Mouse (Mus musculus): ENCODE results near the gene Thbd.

The Thbd gene

DNA sequence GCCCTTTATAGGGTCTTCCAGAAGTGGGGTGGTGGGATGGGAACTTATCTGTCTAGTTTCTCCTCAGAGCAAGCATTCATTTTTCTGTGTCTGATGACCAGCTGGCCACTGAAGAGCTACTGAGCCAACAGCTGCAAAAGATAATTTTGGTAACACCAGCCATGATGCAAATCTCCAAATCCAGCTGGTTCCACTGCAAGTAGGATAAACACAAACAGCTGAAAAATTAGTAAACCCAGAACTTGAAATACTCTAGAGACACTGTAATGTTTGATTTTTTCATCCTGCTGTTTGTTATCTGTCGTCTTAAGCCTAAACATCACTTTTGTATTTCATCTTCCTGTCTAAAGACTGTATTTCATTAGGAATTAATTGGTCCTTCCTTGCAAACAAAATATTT, 13.7 kb upstream of the Thbd start:
- no peak for DNase-seq (ENCODE audit: low spot score)

DNA sequence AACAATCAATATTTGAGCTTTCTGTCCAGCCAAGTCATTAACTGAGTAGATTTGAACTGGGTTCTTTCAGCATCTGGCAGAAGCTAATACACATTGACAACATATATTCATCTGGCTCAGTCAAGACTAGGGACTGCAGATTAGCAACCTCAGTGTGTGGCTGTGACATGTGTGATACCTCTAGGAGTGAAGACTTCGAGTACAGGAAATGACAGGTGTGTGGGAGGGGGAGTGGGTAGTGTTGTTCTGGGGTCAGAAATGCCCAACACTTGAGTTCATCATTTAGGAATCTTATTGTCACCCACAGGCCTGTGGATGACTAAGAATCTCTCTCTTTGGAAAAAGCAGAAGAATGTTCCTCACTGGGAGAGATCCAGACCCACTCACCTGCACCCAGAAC, 13.1 kb upstream of the Thbd start:
- no peak for DNase-seq (ENCODE audit: low spot score)

DNA sequence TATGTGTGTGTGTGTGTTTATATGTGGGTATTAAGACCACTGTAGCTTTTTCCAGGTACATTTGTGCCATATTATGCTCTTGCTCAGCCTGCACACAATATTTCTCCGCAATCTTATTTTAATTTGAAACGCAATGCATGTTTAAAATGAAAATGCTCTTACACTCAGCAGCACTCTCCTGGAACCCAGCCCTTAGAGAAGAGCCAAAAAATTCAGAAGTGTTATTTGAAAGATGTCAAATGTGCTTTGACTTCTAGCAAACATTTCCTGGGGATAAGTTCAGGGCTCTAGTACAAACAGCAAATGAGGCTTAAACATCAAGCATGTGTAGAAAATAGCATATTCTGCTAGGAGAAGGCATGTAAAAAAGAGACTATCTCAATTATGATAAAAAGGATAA, 11.8 kb upstream of the Thbd start:
- no peak for DNase-seq (ENCODE audit: low spot score)

DNA sequence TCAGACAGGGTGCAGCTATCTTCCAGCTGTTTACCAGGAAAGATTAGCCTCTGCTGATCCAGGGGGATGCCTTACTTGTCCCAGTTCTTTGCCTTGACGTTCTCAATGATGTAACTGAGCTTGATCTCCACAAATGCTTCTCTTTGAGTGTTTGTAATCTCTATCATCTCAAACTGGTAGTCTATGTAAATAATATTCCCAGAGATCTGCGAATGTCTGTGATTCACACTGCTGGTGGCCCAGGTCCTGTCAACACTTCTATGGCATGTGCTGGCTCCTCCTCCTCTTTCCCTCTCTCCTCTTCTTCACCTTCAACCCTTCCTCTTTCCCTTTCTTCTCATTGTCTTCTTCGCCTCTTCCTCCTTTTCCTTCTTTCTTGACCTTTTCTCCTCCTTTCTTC, 11.2 kb upstream of the Thbd start:
- DNase-seq (ENCODE audit: low spot score): no peak

DNA sequence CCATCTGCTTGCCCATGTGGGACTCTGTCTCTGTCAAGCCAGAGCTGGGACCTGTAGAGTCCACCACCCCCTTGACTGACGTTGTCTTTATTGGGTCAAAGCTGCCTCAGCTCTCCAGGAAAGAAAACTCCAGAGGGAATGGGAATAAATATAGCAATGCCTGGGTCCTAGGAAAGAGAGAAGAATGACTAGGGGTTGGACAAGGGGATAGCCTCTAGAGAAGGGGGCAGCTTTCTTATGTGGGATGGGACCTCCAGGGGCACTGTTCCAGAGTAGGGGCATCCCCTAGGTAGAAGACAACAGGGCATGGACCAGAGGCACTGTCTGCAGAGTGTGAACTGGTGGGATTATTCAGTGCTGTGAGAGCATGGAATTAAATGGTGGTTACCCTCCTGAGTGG, 1.8 kb upstream of the Thbd start:
- DNase-seq (ENCODE audit: low spot score): no peak

DNA sequence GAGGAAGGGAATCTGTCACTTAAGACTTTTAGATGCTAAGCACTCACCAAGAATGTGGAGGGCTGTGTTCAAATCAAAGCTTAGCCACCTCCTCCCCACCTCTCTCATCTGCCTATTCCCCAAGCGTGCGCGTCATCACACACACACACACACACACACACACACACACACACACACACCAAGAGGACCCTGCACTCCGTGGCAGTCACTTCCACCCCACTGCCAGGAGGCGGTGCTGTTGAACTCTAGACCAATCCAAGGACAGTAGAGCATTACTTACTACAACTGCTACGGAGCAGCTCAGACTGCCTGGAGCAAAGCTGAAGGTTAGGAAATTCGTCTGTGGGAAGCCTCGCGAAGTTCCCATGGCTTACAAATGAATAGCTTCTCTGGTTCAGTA, 1.2 kb upstream of the Thbd start:
- DNase-seq (ENCODE audit: low spot score): peak; percentile 47

DNA sequence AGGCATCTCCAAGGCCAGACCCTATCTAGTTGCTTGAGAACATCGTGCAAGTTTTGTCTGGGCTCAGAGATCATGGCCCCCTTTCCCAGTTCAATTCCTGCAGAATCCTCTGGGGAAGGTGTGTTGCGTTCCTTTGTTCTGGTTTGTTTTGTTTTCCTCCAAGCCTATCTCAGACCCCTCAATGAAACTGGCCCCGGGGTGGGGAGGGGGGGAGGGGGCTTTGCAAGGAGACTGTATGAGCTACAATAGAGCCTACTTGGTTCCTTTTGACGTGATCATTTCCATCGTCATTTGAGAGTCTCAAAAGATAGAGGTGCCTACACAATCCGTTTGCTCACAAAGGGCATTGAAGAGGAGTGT, 753 bp upstream of the Thbd start:
- no peak for DNase-seq (ENCODE audit: low spot score)

DNA sequence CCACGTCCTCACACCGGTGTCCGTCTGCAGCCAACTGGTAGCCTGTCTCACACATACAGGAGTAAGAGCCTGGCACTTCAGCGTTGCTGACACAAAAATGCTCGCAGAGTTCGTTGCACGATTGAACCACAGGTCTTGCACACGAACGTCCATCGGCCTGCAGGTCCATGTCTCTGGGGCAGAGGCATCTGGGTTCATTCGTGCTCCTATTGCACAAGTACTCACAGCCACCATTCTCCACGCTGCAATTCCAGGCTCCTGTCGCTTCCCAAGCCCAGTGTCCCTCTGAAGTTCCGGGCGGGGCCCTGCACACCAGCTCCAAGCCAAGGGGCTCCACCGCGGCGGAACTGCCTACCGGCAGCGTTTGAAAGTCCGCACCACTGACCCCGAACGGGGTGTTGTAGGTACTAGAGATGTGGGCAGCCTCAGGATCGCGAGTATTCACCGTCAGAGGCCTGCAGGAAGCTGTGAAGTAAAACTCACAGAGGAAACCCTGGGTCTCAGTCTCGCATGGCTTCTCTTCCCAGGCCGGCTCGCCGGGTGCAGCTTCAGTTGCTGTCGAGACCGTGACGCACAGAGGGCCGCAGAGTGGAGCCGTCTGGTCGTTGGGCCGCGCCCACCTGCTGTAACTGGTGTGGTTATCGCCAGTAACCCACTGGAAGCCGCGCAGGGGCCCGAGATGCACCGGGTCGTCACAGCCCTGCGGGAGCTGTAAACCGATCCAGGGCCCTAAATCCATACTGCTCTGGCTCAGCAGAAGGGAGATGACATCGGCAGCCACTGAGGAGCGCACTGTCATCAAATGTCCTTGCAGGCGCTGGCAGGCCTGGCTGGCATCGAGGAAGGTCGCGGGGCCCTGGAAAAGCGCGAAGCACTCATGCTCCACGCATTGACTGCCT, 768 bp downstream of the Thbd start:
- no peak for DNase-seq (ENCODE audit: low spot score)

DNA sequence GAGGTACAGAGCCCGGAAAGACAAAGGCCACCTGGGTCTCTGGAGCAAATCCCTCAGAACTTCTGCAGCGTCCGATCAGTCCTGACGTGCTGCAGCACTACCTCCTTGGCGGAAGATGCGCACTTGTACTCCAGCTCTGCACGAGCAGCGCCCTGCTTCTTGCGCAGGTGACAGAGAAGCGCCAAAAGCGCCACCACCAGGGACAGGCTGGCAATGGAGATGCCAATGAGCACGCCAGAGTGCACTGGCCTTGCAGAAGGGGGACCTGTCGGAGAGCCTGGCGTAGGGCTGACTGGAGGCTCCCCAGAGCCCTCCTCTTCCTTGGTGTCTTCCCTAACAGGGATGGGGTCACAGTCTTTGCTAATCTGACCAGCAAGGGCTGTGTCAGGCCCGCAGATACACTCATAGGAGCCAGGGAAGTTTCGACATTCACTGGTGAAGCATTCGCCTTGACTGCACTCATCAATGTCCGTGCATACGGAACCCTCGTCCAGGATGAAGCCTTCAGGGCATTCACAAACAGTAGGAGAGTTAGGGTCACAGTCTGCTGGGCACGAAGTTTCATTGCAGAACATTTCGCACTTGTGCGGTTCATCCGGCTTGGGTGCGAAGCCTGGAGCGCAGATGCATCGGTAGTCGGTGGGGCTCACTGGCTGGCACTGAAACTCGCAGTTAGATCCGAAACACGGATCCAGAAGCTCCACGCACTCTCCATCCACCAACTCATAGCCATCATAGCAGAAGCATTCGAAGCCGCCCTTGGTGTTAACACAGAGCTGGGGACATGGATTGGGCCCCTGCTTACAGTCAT, 1.6 kb downstream of the Thbd start:
- DNase-seq (ENCODE audit: low spot score): no peak

DNA sequence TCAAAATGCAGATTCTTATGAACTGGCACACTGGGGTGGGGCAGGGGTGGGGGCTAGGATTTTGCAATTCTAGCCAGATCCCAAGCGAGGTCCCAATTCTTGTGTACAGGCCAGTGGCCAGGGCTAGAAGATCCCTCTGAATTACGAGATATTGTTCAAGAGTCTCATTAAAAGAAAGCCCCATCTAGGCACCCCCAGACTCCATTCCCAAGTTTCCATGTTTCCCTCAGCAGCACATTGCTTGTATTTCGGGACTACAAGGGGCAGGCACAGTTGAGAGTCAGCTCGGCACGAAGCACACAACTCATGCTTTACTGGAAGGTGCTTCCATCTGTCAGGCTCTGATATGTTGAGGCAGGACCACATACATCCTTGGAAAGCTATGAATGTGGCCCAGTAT, 3.1 kb downstream of the Thbd start:
- no peak for DNase-seq (ENCODE audit: low spot score)

DNA sequence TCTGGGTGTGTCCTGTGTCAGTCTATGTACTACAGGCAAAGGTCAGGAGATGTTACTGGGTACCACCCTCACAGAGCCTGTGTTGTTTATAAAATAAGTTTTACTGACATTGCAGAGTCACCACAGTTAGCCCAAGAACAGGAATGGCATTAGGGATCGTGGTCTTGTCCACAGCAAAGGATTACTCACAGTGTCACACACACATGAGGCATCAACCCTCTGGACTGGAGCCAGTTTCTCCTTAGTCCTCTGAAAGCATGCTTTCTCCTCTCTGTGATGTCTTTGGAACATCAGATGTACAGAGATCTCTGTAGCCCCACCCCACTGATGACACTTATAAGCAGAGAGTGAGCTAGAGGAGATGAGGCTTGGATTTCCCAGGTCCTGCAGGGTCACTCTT, 5.8 kb downstream of the Thbd start:
- DNase-seq (ENCODE audit: low spot score): no peak

DNA sequence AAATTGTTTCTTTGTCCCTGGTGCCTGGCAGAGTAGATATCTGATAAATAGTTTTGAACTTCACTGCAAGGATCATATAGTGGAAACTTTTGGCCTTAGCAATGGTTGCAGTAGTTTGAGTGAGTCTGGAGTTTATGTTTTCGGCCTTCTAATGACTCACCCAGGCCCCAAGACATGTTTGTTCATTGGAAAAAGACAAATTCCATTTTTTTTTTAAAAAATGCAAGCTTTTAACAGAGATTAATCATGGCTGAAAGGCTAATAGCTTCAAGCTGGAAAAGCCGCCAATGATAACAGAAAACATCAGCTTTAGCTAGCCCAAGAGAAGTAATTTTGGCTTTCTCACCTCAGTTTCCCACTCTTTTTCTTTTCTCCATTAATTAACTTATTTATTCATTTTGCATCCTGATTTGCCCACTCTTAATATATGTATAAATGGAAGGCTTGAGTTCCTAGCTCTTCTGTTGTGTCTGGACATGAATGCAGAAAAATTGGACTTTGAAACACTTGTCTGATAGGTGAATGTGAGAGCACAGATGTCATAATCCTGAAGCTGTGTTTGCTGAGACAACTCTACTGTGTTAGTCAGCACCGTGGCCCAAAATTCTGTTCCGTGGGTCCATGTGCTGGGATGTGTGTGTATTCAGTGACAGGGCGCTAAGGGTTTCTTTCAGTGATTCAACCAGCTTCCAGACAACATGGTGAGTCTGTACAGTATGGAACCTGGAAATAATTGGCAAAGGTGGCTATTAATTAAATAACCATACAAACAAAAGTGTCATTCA, 8.9 kb downstream of the Thbd start:
- DNase-seq (ENCODE audit: low spot score): no peak

DNA sequence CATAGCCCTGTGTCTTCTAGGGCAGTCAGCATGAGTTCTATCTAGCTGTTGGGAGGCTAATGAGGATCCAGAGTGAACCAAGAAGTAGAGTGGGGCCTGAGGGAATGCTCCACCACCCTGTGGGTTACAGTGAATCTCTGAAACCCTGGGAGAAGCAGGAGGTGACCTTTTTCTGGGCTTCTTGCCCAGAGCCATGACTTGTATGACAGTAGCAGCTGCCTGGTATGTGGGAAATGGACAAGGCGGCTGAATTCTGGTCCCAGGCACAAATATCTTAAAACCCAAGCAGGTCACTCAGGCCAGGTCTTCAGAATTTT, 10.2 kb downstream of the Thbd start:
- no peak for DNase-seq (ENCODE audit: low spot score)

DNA sequence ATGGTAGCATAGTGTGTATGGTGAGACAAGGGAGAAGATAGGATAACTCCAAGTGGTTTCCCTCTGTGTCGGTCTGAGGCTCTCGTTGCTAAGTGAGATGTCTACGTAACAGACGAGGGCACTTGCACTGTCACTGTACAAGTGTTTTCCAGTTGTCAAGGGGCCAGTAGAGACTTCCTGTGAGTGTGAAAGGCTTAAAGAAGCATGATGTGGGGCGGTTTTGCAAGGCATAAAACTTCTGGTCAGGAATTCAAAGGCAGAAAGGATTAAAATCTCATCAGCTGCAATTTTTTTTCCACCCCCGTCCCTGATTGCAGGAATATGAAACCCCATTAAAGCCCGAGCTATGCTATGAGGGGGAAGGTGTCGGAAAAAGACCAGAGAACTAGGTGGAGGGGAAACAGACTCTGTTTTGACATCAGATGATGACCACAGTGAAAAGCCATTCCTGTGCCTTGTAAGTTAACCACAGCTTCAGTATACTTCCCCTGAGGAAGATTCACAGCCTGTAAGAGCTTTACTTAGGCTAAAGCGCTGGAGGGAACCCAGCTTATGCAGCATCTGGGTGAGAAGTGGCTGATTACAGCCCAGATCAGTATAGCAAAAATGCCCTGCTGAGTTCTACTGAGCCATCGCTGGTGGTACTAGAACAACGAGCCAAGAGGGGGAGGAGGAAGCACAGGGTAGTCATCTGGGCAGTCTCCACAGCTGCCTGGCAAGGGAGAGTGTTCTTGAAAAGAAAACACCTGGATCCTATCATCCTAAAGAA, 10.8 kb downstream of the Thbd start:
- DNase-seq (ENCODE audit: low spot score): no peak

DNA sequence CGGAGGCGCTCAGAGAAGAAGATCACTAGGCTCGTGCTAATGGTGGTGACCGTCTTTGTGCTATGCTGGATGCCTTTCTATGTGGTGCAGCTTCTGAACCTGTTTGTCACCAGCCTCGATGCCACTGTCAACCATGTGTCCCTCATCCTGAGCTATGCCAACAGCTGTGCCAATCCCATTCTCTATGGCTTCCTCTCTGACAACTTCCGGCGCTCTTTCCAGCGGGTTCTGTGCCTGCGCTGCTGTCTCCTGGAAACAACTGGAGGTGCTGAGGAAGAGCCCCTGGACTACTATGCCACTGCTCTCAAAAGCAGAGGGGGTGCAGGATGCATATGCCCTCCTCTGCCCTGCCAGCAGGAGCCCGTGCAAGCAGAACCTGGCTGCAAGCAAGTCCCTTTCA, 11.8 kb downstream of the Thbd start:
- no peak for DNase-seq (ENCODE audit: low spot score)

DNA sequence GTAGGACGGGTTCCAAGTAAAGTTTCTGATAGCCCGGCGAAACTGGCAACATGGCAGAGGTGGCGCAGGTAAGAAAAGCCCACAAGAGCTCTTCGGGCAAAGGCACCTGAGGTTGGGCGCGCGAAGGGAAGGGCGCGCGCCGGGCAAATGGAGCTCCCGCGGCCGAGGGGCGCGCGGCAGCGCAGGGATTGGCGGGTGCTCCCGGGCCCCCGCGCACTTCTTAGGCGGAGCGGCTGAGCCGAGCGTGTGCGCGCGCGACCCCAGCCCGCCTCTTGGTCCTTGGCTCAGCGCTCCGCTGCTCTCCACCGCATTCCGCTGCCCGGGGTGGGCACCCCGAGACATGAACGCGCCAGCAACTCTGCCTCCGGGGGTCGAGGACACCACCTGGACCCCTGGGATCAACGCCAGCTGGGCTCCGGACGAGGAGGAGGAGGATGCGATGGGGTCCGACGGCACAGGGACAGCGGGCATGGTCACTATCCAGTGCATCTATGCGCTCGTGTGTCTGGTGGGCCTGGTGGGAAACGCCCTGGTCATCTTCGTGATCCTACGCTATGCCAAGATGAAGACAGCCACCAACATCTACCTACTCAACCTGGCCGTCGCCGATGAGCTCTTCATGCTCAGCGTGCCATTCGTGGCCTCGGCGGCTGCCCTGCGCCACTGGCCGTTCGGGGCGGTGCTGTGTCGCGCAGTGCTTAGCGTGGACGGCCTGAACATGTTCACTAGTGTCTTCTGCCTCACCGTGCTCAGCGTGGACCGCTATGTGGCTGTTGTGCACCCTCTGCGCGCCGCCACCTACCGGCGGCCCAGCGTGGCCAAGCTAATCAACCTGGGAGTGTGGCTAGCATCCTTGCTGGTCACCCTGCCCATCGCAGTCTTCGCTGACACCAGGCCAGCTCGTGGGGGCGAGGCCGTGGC, 12.6 kb downstream of the Thbd start, which contains the start of gene Sstr4:
Gene Sstr4, plus strand, starts transcription at position 214 of the 921 bp plus-strand sequence.
- DNase-seq (ENCODE audit: low spot score): no peak

DNA sequence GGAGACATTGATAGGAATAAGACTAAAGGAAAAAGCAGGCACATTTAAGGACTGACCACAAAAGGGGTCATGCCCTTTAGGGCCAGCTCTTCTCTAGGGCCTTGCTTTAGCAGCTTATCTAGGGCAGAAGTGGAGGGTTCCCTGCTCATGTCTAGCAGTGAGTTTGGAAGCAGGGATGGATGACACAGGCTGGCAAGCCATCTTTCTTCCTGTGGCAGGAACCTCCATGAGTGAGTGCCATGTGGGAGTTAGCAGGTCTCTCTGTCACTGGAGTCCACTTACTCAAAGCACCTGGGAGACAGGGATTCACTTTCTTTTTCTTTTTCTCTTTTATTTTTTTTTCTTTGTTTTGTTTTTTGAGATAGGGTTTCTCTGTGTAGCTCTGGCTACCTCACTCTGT, 14.1 kb downstream of the Thbd start:
- DNase-seq (ENCODE audit: low spot score): no peak

DNA sequence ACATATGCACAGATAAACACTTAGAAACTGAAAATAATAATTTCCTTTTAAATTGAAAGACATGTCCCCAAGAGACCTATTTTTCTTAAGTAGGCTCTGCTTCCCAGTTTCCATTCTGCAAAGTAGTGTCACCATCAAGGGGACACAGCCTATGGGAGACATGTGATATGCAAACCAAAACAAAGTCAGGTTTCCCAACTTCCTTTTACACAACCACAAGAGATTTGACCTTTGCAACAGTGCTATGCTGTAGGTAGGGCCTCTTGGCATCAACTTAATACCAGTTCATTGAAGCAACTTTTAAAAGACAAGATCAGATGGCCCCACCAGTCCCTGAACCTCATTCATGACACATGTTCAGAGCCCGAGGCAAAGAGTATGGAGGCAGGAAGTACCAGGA, 14.8 kb downstream of the Thbd start:
- DNase-seq (ENCODE audit: low spot score): no peak

DNA sequence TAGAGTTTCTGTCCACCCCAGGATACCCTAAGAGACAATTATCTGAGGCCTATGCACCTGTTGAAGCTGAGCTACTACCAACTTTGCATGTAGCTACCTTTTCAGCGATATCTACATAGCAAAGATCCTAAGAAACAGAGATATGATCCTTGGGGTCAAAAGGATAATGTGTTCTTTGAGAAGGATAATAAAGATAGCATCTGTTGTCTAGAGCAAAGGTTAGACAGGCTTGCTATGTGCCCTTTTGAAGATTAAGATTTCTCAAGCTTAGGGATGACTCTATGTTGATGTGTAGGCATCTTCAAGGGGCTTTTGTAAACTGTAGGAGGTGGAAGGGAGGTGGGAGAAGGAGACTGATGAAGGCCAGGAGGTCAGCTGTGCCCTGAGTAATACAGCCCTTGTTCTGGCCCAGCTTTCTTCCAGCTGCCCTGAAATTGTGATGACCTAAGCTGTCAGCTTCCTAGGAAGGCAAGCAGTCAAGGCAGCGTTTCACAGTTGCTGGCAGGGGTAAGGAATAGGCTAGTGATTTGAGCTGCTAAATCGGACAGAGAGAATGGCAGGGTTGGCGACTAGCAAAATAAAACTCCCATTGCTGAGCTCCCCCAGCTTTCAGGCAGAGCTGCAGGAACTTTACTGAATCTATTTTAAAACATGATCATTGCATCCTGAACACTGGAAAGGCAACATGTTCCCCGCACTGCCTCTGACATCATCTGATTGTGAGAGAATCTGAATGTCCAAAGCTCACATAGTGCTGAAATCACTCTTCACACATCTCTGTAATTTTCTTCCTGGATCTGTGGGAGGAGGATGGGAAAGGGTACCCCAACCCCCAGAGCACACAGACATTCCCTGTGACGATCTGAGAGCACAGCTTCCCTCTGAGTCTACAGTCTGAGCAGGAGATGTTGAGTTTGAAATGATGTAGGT, 20.1 kb downstream of the Thbd start:
- DNase-seq (ENCODE audit: low spot score): no peak

DNA sequence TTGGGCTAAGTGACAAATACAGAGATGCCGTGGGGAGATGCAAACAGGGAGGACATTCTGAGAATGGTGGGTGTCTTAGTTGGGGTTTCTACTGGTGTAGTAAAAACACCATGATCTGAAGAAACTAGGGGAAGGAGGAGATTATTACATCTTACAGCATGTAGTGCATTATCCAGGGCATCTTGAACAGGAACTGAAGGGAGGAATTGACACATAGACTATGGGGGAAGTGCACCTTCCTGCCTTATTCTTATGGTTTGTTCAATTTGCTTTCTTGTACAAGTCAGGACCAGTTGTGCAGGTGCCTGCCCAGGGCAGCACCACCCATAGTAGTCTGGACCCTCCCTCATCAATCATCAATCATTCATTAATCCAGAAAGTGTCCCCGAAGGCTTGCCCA, 21.1 kb downstream of the Thbd start:
- DNase-seq (ENCODE audit: low spot score): no peak

All from T-cell, adult 2 months (primary cell).